Mouse (Mus musculus) Patski (cell line): Measurements from ENCODE around the gene Dock10. TPM values are rescaled to one million over a fixed set of nuclear protein-coding genes. Genes with fewer than 3 reads are reported as not detected.

Source experiments
- ATAC-seq: fragments of 100-300 bp; one replicate; pipeline ENCODE4 v1.8.0; 2021
- CTCF ChIA-PET: fragments of 350-600 bp; sonication (Branson Sonifier 250); formaldehyde crosslinking; loops from one replicate; lab custom pipeline; 2022; ENCODE audit warnings: inconsistent platforms; lab: Charles Lee
- POLR2A ChIA-PET: fragments of 350-600 bp; sonication (Branson Sonifier 250); formaldehyde crosslinking; loops from one replicate; lab custom pipeline; 2022; ENCODE audit warnings: antibody characterized with exemption, inconsistent platforms; lab: Charles Lee
- DNase-seq: peaks from one replicate; pipeline ENCODE4 v3.0.0-alpha.2; 2011; ENCODE audit warnings: low read depth, low spot score
- H3K27me3 ChIP-seq: fragments of 371-371 bp; one replicate; pipeline ENCODE4 v1.5.1; 2021
- CTCF ChIP-seq: fragments of 100-300 bp; IDR thresholded peaks from one replicate; pipeline ENCODE4 v1.5.1; 2021
- in situ Hi-C: fragments of 300-500 bp; cut with MboI; formaldehyde crosslinking; loops from 3 replicates; pipeline ENCODE4 v1.11.1; 2018; ENCODE audit warnings: low pct_unique_long_range_greater_than_20kb, mixed read lengths
- polyA plus RNA-seq: library from polyadenylated mRNA; unstranded; gene quantifications from one replicate; pipeline ENCODE4 v1.2.3, GENCODE M21; 2021

Gene Dock10
- 0.04 TPM for polyA plus RNA-seq

GRCm38 (mm10) chr1:80757977-80758797 is at the start of gene Dock10:
Dock10 (minus strand) TSS chr1:80758527.
- peaks cover 27% of the 10 kb centered on the region for H3K27me3 ChIP-seq
- CTCF ChIA-PET, result no interaction called here
- in situ Hi-C loops, result no loop called here
- ATAC-seq (no peak), DNase-seq (no peak)
- POLR2A ChIA-PET, result no interaction called here
- no peak for TF ChIP-seq CTCF

DNA sequence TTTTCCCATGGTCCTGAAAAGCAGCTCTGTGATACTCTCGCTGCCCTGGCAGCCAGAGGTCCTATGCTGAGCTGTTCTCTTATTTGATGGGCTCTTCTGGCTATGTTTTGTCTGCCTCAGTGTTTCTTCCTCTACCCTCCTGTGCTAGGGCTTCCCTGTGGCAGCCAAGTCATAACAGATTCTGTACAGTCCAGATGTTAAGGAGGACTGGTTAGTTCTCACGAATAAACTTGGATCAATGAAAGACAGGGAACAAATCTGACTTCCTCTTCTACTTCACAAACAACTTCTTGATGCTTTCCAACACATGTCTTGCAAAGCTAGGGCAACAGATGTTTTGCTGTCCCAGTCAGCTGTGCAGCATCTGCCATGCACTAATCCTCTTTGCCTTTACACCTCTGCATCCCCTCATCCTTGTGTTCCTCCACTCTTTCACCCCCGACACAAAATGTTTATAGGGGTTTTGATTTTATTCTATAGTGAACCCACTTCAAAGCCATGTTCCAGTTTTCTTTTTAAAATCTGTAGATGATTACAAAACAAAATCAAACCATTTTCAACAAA is 48.6 kb upstream of the Dock10 start:
- POLR2A ChIA-PET, result no interaction called here
- CTCF ChIA-PET, result interaction anchor here (1.2 kb wide), 1 partner anchor 13 kb away, joined by 3 read pairs; no protein-coding TSS in a partner anchor
- ATAC-seq (no peak), DNase-seq (no peak)
- no peak for TF ChIP-seq CTCF
- peaks cover 3% of the 10 kb centered on the region for H3K27me3 ChIP-seq
- in situ Hi-C loops, result no loop called here

GRCm38 (mm10) chr1:80802023-80802422 is 43.7 kb upstream of the Dock10 start:
- ATAC-seq, result no peak
- TF ChIP-seq CTCF, result no peak
- POLR2A ChIA-PET, result no interaction called here
- in situ Hi-C loops, result no loop called here
- peaks cover 6% of the 10 kb centered on the region for H3K27me3 ChIP-seq
- CTCF ChIA-PET, result no interaction called here
- no peak for DNase-seq

DNA sequence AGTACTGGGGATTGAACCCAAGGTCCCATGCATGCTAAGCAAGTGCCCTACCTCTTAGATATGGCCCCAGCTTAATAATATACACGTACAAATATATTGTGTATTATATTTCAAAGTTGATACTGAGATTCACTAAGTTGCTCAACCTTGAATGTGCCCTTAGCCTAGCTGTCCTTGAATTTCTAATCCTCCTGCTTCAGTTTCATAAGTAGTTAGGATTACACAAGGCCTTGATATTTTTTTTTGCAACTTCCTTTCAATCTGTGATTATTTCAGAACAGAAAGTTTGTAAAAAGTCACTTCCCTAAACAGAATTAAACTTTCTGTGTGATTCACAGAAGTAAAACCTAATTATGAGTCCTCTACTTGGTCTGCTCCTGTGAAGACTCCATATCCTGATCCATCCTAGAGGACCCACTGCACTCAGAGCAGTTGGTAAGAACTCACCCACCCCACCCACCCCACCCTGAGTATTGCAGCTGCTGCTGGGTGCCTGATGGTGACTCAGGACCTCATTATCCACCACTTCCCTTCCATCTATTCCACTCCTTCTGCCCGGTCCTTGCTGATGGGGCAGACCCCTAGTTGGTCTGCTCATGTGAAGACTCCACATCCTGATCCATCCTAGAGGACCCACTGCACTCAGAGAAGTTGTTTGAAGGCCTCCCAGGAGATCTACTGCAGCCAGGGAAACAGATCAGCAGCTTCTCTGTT is 26.9 kb upstream of the Dock10 start:
- TF ChIP-seq CTCF, result no peak
- no peak for ATAC-seq
- ChIA-PET POLR2A (no interaction called here), CTCF (no interaction called here)
- in situ Hi-C loops, result no loop called here
- DNase-seq, result no peak
- H3K27me3 ChIP-seq, result no peaks in the 10 kb centered on the region

DNA sequence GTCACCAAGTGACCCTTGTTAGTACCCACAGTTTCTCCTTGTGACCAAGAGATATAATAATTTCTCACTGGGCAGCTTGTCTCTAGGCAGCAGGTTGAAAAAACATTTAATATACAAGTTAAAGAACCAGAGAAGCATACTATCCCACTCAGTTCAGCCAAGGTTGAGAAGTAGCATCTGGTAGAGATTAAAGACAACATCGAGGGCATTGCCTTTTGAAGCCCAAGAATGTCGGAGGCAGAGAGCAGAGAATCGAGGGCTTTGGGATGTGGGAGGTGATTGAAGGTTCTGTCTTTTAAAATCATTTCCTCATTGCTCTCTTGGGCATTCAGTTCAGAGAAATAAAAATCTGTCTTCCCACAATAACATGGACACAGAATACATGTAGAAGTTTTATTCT is 25.8 kb upstream of the Dock10 start:
- no peaks in the 10 kb centered on the region for H3K27me3 ChIP-seq
- in situ Hi-C loops, result no loop called here
- no peak for TF ChIP-seq CTCF
- no peak for ATAC-seq
- CTCF ChIA-PET, result no interaction called here
- POLR2A ChIA-PET, result no interaction called here
- no peak for DNase-seq

DNA sequence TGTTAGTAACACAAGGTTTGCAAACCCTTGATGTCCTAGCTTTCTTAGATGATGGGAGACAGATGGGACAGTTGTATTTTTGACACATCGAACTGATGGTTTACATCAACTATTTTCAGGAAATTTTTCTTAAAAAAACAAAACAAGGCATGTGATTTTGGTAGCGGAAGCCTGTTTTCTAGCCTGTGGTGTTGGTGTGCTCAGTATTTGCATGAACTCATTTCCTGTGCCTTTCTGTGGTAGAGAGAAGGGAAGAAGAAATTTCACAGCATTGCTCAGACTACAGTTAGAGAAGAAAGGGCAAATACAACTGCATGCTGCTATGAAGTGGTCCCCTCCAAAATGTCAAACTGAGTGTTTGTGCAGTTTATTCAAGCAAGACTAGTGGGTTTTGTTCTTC is 7.2 kb upstream of the Dock10 start:
- H3K27me3 ChIP-seq, result peaks cover 16% of the 10 kb centered on the region
- ATAC-seq, result no peak
- POLR2A ChIA-PET, result no interaction called here
- TF ChIP-seq CTCF, result no peak
- in situ Hi-C loops, result no loop called here
- CTCF ChIA-PET, result no interaction called here
- DNase-seq, result no peak

DNA sequence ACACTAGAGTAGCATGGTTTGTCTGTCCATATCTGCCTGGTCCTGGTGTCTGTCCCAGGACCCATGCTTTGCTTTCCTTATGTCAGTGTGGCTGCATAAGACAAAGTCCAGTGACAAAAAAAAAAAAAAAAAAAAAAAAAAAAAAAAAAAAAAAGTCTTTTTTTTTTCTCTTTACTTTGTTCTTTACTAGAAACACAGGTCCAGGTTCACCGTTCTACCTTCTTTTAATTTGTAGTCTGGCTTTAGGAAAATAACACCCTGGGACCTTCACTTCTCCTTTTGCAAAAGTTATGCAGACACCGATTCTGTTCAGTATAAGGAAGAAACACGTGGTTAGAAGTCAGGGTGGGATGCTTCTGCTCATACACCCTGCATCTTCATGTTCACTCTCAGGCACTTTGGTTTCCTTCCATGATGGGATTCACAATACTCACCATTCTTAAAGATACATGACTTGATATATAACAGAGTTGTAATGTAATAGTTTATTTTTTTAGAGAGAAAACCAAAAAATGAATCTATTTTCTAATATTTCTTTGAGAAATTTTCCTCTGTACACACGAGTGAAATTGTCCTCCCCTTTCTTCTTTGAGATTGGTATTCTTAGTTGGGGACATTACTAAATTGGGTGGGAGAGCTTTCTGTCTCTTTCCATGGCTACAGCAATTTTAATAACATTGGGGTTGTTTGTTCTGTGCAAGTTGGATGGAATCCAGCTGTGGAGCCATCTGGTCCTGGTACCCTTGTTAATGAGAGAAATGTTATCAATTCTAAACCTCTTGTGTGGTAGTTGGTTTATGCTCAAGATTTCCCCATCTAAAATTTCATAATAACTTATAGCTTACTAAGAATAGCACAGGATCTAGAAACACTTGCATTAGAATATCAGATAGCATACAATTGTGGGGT is 5.0 kb upstream of the Dock10 start:
- ChIA-PET CTCF (no interaction called here), POLR2A (no interaction called here)
- TF ChIP-seq CTCF, result no peak
- peaks cover 23% of the 10 kb centered on the region for H3K27me3 ChIP-seq
- in situ Hi-C loops, result no loop called here
- ATAC-seq, result no peak
- DNase-seq, result no peak

DNA sequence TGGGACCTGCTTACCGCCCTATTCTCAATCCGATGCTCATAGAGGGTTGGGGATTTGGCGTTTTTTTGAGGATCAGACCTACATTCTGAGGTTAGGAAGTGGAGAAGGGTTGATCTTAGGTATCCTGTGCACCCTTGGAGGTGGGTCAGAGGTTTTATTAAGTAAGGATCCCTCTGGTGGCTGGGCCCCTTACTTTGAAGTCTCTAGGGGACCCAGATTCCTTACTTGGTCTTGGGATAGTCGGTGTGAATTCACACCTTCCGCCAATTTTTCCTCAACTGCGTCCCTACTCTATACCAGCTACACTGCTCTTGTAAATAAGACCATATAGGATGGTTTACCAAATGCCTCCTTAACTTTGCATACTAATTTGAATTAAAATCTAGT is 464 bp upstream of the Dock10 start:
- TF ChIP-seq CTCF, result no peak
- H3K27me3 ChIP-seq, result peaks cover 30% of the 10 kb centered on the region
- ChIA-PET CTCF (no interaction called here), POLR2A (no interaction called here)
- in situ Hi-C loops, result no loop called here
- no peak for DNase-seq
- ATAC-seq, result no peak

- CTCF ChIA-PET, result no interaction called here
- ATAC-seq, result no peak
These were observed 714 bp downstream of the Dock10 start for GRCm38 (mm10) chr1:80757650-80757976.

GRCm38 (mm10) chr1:80756824-80757649 is 1.3 kb downstream of the Dock10 start:
- CTCF ChIA-PET, result no interaction called here
- in situ Hi-C loops, result no loop called here
- TF ChIP-seq CTCF, result no peak
- POLR2A ChIA-PET, result no interaction called here
- peaks cover 23% of the 10 kb centered on the region for H3K27me3 ChIP-seq
- ATAC-seq, result no peak
- no peak for DNase-seq

More at GRCm38 (mm10) chr1:80757650-80757976, 714 bp downstream of the Dock10 start:
- TF ChIP-seq CTCF, result no peak
- H3K27me3 ChIP-seq, result peaks cover 27% of the 10 kb centered on the region
- DNase-seq, result no peak
- POLR2A ChIA-PET, result no interaction called here
- in situ Hi-C loops, result no loop called here
